Mouse (Mus musculus) left cerebral cortex, adult 8-10 months (tissue): ENCODE results near the gene Aacs. TPM values are rescaled to one million over a fixed set of nuclear protein-coding genes. Genes with fewer than 3 reads are reported as not detected.
"Not testable (repeated sequence)": the region's sequence is repeated elsewhere in the genome, so short reads cannot be mapped to it uniquely, and the experiment has no call there.

Experiments used
- DNase-seq, 2 experiments: peaks; one replicate each; pipeline ENCODE4 v3.0.0; 2022; ENCODE audit warnings: low spot score in 2 of 2
- total RNA-seq, 4 experiments: library from RNA; stranded (reverse); gene quantifications; 2 replicates each; pipeline ENCODE4 v1.2.4; 2022

The Aacs gene
- total RNA-seq, 4 experiments from 2014 or later, result 40.9 to 49.1 (median 44.4) TPM

- no peak for DNase-seq
Measured at GRCm38 (mm10) chr5:125465192-125465591, 10.4 kb upstream of the Aacs start.

DNA sequence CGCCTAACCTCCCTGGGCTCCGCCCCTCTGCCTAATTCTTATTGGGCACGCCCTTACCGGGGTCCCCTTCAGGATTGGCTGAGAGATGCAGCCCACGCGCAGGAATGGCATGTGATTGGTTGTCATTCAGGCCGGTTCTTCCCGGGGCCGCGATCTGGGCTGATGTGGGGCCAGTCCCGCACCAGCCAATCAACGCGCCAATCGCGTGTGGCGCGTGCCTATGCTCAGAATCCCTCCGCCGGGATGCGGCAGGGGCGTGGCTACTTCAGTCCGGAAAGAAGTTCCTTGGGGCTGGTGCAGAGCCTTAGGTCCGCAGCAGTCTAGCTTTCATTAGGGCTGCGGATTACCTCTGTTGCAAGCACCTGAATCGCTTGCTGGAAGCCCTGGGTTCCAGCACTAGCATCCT, 9.9 kb upstream of the Aacs start:
- peak; percentile 85 to 98 for DNase-seq

DNA sequence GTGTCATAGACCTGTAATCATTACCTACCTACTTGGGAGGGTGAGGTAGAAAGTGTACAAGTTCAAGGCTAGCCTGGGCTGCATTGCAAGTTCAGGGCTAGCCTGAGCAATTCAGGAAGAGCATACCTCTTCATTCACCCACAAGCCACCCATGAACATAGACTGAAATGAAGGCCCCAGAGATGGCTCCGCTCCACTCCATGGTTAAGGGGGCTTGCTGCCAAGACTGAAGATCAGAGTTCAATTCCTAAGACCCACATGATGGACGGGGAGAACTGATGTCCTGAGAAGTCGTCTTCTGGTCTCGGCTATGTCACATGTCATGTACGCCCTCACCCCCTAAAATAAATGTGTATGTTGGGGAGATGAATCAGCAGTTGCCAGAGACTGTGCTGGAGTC, 9.1 kb upstream of the Aacs start:
- DNase-seq, result no peak

DNA sequence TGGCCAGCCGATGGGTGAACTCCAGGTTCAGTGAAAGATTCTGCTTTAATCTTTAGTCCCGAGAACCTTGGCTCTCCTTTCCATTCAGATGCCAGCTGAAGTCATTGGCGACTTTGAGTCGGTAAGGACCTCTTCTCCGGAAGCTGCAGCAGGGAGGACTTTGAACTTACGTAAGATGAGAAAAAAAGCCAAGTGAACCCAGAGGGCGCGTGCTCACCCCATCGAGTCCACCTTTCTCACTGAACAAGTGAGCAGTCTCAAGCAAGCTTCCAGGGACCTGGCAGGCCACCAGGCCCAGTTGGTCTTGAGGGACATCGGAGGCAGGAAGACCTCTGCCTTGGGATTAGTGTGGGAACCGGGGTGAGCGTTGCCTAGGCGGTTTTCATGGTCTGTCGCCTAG, 8.4 kb upstream of the Aacs start:
- DNase-seq, result no peak

DNA sequence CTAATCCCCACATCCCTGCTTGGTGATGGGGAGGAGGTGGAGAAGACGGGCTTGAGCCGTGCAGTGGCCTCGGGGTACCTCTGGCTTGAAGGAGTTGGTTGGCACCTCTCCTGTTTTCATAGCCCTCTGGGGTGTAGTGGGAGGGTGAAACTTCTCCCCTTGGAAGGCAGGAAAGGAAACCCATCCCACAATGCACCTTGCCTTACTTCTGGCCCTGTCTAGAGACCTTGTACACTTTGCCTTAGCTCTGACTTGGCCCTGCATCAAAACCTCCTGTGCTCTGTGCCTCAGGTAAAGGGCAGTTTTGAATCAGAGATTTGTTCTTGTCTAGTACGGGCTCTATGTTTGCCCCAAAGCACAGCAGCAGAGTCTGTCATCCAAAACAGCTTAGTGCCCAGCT, 4.9 kb upstream of the Aacs start:
- DNase-seq, result no peak

DNA sequence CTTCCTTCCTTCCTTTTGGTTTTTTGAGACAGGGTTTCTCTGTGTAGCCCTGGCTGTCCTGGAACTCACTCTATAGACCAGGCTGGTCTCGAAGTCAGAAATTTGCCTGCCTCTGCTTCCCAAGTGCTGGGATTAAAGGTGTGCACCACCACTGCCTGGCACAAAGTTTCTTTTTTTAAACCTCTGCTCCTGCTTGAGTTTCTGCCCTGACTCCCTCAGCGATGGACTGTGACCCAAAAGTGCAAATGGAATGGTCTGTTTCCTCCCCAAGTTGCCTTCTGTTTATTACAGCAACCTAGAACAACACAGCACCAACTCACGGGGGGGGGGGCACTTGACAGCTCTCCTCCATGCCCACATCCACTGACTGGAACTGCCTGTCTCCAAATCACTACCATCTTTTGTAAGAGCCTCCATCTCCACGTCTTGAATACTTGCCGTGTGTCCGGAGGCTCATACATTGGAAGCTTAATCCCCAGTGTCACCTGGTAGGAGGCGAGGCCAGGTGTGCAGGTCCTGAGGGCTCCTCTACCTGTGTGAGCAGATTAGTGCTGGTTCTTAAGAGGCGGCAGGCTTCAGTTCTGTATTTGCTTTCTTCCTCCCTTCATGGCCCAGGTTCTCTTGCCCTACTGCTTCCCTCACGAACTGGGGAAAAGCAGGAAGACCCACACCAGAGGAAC, 2.7 kb upstream of the Aacs start:
- no peak for DNase-seq

DNA sequence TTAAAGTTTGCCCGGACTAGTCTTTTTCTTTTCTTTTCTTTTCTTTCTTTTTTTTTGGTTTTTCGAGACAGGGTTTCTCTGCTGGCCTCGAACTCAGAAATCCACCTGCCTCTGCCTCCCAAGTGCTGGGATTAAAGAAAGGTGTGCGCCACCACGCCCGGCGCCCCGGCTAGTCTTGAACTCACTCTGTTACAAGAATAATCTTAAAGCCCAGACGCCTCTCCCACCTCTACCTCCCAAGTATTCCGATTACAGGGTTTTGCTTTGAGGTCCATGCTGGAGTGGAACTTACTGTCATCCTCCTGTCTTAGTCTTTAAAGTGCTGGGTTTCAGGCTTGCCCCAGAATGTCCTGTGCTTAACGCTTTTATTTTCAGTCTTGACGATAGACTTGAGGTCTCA, 584 bp upstream of the Aacs start:
- no peak for DNase-seq

- DNase-seq, result no peak
Measured at GRCm38 (mm10) chr5:125476286-125476625, 642 bp downstream of the Aacs start.

- no peak for DNase-seq
Measured at GRCm38 (mm10) chr5:125476799-125477198, 1.2 kb downstream of the Aacs start.

DNA sequence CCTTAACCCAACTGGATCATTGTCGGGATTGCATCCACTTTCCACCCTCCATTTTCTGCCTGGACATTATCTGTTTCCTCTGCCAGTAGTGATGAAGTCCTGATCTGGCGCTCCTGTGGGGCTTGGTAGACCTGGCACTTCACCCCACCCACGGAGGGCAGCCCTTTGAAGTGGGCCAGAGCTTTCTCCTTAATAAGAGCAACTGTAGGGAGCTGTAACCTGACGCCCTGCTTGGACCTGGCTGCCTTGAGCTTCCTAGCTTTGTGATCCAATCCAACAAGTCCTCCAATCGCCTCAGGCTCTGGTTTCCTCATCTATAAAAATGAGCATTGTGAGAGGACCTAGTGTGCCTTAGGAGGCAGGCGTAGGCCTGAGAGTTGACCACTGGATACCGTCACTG, 1.9 kb downstream of the Aacs start:
- no peak for DNase-seq

DNA sequence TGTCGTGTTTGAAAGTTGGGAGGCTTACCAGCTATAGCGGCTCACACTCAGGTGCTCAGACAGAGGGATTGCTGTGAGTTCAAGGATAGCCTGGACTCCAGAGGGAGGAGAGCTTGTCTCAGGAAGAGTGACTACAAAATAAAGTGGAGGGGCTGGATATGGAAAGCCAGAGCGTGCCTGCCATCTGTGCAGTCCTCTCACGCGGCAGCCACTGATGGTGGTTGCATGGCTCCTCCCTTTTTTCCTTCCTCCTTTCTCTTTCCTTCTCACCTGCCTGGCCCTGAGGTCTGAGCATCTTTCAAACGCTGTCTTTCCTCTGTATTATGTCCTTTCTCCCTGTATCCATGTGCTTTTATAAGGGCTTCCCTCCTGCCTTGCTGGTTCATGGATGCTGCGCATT, 2.4 kb downstream of the Aacs start:
- no peak for DNase-seq

GRCm38 (mm10) chr5:125479376-125479775, 3.8 kb downstream of the Aacs start:
- DNase-seq, result no peak

DNA sequence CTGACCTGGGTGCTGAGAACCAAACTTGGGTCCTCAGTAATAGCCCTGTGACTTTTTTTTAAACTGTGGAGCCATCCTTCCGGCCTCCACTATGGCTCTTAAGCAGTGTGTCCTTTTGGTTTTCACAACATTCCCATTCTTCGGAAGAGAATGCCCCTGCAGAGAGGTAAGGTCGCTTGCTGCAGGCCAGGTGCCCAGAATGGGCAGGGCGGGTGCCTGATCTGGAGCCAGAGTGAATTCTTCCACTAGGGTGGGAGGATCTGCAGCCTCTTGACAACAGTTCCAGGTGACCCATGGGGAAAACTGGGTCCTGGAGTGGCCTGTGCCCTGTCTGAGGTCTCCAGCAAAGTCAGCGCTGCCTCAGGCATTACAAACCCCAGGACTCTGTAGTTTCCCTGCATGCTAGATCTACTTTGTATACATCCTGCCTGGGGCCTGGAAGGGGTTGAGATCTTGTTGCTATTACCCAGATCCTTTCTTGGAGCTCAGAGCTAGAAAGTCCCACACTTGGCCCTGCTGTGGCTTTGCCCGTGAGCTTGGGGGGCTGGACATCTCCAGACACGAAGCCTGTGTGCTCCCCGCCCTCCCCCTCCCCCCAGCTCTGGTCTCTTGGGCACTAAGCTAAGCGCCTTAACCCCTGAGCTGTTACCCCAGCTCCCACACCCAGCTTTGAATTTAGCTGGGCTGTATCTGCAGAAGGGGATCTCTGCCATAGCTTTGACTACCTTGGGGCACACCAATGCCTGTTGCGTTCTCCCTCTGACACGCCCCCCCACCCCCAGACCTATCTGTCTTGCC, 5.0 kb downstream of the Aacs start:
- DNase-seq, result no peak

DNA sequence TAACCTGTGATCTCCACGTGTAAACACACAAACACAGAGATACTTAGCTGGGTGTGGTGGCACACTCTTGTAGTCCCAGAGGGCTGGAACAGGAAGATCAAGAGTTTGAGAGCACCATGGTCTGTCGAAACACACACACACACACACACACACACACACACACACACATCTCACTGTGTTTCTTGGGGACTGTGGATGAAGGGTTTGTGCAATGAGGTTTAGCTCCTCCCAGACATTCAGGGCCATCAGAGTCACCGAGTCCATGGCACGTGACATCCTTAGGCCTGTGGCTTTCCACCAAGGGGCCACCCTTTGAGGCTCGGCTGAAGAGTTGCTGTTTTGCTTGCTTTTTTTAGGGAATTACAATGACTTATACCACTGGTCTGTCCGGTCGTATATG, 6.9 kb downstream of the Aacs start:
- DNase-seq, result no peak

- DNase-seq, result no peak
Measured at GRCm38 (mm10) chr5:125483712-125484611, 8.3 kb downstream of the Aacs start.

DNA sequence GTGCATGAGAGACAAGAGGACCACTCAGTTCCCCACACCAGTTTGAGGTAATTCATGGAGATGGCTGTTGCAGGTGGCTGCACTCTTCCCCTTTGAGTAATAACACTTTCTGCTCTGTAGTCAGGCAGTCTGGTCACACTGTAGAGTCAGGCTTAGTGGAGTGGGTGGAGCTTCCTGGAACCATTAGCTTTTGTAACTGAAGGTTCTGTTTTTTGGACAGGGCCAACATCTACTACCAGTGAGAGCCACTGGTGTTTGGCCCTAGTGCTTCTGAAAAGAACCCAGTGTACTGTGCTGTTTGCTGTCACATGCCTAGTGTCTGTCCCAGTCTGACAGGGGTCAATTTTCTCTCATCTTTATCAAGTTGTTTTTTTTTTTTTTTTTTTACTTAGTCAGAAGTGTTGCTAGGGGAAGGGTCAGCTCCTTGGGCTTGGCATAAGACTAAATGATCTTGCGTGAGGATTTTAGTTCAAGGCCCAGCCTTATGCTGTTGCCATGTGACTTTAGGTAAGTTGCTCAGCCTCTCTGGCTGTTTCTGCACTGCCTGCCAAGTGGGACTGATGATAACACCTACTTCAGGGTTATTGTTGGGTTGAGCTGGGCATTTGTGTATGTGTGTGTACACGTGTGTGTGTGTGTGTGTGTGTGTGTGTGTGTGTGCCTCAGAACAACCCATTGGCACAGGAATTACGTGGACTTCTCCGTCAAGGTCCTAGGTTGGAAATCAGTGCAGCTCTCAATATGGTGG, 9.6 kb downstream of the Aacs start:
- DNase-seq, result no peak

DNA sequence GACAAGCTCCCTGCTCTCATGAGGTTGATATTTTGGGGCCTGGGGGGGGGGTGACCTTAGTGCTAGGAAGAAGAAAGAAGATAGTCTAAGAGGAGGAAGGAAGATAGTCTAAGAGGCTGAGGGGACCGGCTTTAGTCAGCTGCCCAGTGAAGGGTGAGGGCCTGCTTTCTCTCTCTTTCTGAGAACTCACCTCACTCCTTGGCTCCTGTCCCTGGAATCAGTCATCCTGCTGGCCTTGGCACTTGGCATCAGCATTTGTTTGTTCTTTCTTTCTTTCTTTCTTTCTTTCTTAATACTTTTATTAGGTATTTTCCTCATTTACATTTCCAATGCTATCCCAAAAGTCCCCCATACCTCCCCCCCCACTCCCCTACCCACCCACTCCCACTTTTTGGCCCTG, 10.5 kb downstream of the Aacs start:
- no peak for DNase-seq

DNA sequence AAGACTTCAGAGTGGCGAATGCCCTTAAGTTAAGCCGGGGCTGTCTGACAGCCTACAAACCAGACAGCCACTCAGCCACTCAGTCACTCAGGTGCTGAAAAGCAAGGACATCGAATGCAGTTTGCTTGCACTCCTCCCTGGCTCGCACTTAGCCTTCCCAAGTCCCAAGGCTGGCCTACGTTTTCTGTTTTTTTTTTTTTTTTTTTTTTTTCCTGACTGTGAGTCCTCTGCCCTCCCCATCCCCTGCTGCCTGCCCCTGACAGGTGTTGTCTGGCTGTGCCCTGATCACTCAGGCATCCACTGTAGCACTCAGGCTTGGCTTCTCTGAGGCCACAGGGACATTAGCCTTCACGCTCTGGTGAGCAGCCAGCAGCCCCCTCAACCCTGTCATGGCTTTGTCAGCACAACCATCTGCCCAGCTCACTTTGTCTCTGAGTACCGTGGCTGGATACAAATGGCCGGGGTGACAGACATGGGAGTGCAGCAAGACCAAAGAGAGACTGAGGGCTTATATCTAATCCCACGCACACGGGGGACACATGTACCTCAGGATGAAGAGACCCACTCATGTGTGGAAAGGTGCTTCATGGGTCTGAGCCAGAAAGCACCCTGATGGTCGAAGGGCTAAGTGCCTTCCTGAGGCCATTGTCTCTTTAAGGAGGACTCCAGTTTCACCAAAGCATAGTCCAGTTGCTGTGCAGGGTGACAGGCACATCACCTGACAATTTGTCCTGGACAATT, 11.9 kb downstream of the Aacs start:
- DNase-seq, result no peak

GRCm38 (mm10) chr5:125488116-125488455, 12.5 kb downstream of the Aacs start:
- no peak for DNase-seq

DNA sequence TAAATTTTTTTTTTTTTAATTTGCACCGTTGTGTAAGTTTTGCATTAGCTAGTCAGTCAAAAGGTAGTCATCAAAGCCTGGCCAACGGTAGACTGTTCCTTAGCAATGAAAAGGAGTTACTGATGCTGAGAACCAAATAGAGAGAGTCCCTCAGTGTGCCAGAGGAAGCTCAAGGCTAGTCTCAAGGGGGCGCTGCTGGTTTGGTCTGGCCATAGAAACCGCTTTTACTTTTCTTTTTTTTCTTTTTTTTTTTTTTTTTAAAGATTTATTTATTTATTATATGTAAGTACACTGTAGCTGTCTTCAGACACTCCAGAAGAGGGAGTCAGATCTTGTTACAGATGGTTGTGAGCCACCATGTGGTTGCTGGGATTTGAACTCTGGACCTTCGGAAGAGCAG, 13.3 kb downstream of the Aacs start:
- not testable (repeated sequence) for DNase-seq

GRCm38 (mm10) chr5:125491107-125491506, 15.5 kb downstream of the Aacs start:
- no peak for DNase-seq
